Mouse (Mus musculus) layer of hippocampus, adult 2 months (tissue): Measurements from ENCODE around the gene Ddx31. TPM values are rescaled to one million over a fixed set of nuclear protein-coding genes. Genes with fewer than 3 reads are reported as not detected.
A peak's percentile ranks its signal among the peaks of the same experiment; 100 is the strongest.

ENCODE experiments used
- DNase-seq, 2 experiments: peaks; one replicate each; pipeline ENCODE4 v3.0.0; 2022; ENCODE audit warnings: low spot score in 2 of 2
- H3K27ac ChIP-seq: fragments of 200-600 bp; 2 replicates; pipeline ENCODE4 v1.8.1; 2022
- H3K4me3 ChIP-seq: fragments of 200-600 bp; 2 replicates; pipeline ENCODE4 v1.8.1; 2022; ENCODE audit warnings: mild to moderate bottlenecking
- CTCF ChIP-seq: fragments of 200-600 bp; conservative IDR thresholded peaks from 2 replicates; pipeline ENCODE4 v1.8.1; 2022; ENCODE audit warnings: antibody characterized with exemption, mild to moderate bottlenecking, moderate library complexity
- total RNA-seq, 2 experiments: library from RNA; stranded (reverse); gene quantifications; 2 replicates each; pipeline ENCODE4 v1.2.3; 2021

The Ddx31 gene
- total RNA-seq, 2 experiments from 2014 or later, result 8.7 to 9.4 TPM

DNA sequence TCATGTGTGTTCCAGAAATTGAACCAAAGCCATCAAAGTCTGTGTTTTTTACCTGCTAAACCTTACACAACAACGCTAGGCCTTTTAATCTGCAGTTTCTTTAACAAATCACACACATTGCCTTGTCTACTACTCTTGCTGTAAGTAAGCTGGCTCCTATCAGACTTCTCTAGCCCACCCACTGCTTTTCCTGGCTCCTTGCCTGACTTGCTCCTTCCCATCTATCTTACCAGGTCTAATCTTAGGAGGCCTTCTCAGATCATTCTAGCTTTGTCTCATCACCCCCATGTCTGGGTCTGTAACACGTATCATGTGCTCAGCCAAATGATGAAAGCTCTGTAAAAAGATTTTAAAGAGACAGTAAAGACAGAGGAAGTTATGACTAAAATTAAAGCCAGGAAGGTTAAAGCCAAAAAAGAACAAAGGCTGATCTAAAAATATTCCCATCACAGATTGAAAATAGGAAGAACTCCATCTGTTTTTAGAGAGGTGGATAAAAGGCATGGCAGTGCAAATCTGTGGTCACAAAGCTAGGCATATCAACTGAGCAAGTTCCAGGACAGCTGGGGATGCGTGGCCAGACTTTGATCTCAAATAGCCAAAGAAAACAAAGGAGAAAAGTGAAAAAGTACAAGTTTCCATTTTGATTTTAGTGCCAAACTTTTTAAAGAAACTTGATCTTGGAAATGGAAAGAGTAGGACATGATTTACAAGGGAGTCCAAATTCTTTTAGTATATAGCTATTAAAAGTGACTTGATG lies 3.8 kb upstream of the Ddx31 start:
- peak overlapping the region; percentile 19; the same call in 1 of the 2 replicates for H3K27ac ChIP-seq
- TF ChIP-seq CTCF, result no peak
- DNase-seq, result no peak
- no peak overlapping the region; the same call in 1 of the 2 replicates for H3K4me3 ChIP-seq

DNA sequence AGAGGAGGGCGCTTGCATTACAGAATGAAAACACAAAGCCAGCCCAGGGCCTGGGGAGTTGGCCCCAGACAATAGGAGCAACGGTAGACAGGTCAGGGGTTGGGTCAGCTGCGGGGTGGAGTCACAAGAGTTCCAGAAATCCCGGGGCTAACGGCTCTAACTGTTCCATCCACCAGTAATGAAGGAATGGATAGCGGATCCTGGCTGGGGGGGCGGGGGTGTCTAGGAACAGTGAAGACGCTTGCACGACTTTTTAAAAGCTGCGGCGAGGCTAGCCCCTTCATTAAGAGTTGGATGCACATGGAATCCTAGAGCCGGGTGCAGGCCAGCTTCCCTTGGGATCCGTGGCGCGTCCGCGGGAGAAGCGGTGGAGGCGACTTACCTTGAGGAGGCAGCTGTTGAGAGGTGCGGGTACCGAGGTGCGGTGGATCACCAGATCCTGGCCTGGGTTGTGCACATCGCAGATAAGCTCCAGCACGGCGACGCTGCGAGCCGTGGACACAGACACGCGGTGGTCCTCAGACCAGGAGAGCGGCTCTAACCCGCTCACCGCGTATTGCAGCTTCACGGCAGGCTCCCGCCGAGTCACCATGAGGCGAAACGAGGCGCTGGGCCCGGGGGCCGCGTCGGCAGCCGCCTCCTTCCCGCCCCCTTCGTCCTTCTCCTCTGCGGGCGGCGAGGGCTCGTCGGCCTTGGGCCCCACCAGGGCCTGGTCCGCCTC lies 545 bp upstream of the Ddx31 start:
- DNase-seq, result peak in 1 of 2 experiments; percentile 20
- TF ChIP-seq CTCF, result no peak

DNA sequence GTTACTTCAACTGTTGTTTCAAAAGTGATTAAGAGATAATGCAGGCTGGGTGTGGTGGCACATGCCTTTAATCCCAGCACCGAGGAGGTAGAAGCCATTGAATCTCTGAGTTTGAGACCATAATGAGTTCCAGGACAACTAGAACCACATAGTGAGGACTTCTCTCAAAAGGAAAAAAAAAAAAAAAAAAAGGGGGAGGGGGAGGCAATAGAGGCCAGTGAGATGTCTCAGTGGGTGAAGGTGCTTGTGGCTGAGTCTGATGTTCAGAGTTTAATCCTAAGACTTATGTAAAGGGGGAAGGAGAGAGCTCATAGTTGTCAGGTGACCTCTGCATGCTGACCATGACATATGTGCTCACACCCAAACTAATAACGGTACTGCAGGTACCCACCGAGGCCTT lies 1.8 kb downstream of the Ddx31 start:
- Histone ChIP-seq H3K27ac (no peak overlapping the region), H3K4me3 (peak overlapping the region; percentile 97; the same call in 1 of the 2 replicates)
- no peak for DNase-seq
- no peak for TF ChIP-seq CTCF

More for the DNA sequence above, 545 bp upstream of the Ddx31 start:
- peak overlapping the region; percentile 97 for H3K4me3 ChIP-seq
- peak overlapping the region; percentile 97 for H3K27ac ChIP-seq

DNA sequence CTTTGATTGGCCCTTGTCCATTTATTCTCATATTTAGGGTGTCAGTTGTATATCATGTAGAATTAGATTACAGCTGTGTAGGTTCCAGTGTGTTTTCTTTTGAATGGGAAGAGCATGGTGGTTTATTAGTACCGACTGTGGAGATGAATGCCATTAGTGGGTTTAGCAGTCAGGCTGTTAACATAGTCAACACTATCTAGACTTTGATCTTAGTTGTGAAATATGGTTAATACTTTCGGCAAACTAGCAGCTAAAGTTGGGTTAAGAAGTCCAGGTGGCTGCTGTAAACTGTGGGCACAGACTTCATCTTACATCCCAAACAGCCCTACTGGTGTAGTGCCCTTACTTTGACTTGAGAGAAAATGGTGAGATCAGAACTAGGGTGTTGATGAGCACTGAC lies 8.7 kb downstream of the Ddx31 start:
- no peak for DNase-seq
- H3K27ac ChIP-seq, result no peak overlapping the region

DNA sequence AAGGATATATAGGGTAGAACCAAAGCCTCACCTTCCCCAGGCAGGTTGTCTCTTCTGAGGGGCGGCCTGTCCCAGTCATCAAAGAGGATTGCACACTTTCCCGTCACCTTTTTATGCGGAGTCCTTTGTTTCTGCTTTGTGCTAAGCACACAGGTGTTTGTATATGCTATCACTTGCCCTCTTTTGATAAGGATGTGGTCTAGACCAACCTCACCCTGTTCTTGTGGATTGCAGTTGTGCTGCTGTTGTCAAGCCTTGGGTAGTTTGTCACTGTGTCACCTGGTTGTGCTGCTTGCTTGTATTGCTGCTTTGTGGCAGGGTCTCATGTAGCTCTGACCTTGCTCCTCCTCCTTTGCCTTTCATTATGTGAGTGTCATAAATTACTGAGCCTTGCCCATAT lies 12.4 kb downstream of the Ddx31 start:
- Histone ChIP-seq H3K4me3 (no peak overlapping the region), H3K27ac (no peak overlapping the region)
- no peak for DNase-seq
- TF ChIP-seq CTCF, result no peak

More for the DNA sequence above, 8.7 kb downstream of the Ddx31 start:
- TF ChIP-seq CTCF, result no peak
- H3K4me3 ChIP-seq, result no peak overlapping the region

DNA sequence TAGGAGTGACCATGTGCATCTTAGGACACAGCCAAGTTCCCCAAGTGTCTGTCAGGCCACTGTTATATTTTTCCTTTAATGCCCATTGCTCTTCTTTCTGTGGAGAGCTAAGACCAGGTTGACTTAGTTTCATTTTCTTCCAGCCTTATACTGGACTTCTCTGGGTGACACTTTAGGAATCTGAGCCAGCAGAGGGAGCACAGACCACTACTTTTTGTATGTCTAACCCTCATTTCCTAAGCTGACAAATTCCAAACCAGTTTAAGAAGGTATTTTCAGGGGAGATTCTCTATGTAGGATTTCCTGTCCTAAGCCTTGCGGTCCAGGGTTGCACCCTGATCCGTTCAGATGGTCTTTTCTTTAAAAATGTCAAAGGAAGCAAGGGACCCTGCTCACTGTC lies 15.6 kb downstream of the Ddx31 start:
- TF ChIP-seq CTCF, result peak; percentile 53
- DNase-seq, result no peak
- H3K4me3 ChIP-seq, result no peak overlapping the region
- no peak overlapping the region for H3K27ac ChIP-seq

DNA sequence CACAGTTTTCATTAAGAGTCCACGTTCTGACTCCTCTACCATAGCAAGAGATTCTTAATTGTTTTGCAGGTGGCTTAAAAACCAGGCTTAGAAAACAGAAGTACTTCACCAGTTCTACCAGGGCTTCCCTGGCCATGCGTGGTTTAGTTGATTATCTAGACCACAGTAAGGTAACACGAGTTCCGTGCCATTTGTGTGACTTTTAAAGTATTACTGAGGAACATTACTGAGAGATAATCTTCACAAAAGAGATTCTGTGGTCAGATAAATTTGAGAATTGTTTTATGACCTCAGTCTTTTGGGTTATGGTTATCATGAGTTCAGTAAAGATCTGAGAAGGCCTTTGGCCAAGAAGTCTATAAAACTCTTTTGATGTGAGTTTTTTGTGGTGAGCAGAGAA lies 19.1 kb downstream of the Ddx31 start:
- DNase-seq, result no peak
- TF ChIP-seq CTCF, result no peak
- no peak overlapping the region for H3K4me3 ChIP-seq
- no peak overlapping the region for H3K27ac ChIP-seq

DNA sequence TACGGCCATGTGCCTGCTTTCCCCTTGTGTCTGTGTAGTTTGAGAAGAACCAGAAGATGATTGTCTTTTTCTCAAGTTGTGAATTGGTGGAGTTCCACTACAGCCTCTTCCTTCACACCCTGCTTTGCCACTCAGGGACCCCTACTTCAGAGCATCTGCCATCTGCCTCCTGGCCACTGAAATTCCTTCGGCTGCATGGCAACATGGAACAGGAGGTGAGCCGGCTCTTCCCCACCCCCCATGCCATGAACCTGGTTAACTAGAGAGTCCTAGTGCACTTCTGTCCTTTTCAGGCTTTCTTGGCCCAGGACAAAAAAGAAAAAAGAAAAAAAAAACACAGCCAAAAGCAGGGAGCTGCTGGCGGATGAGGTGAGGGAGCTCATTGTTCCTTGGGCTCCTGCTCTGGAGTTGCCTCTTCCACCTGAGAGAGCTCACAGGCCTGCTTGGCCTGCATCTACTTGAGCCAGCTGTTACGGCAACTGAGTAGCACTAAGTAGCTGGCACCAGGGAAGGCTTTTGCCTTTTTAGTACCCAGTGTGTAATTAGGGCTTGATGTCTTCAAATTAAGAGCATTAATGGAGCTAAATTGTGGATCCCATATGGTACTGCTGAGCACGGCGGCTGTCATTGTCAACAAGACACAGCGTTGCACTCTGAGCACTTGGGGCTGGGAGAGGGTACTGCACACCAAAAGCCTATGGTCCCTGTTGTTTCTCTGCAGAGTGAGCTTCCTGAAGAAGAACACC lies 20.6 kb downstream of the Ddx31 start:
- no peak for TF ChIP-seq CTCF
- no peak overlapping the region for H3K27ac ChIP-seq
- no peak overlapping the region for H3K4me3 ChIP-seq
- DNase-seq, result no peak

DNA sequence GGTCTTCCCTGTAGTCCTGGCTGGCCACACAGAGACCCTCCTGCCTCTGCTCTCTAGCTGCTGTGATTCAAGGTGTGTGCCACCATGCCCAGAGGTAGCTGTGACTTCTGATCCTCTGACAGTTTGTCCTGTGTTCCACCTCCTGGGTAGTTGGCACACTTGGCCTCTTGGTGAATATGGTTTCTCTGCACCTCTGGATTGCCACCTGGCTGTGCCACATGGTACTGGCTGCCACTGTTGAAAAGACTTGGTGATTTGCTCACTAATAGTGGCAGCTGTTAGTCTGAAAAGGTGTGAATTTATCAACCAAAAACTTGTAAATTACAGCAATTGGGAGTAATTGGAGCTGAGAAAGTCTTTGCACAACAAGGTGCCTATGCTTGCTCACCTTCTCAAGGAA lies 23.7 kb downstream of the Ddx31 start:
- no peak for DNase-seq
- Histone ChIP-seq H3K27ac (no peak overlapping the region), H3K4me3 (no peak overlapping the region)
- peak; percentile 40 for TF ChIP-seq CTCF

DNA sequence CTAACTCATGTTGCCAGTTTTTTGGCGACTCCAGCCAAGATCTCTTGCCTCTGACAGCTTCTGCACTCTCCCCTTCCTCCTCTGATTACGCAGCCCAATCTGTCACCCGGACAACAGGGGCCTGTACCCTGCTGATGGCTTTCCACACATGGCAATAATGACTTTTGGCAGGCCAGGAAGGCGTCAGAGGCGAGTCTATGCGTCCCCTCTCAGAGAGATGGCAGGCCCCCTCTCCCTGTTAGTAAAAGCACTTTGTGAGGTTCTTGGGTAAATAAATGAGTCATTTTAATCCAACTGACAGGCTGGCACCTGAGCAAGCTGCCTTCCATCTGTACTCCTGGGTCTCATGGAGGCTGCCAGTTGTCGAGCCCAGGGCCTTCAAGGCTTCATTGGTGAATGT lies 27.3 kb downstream of the Ddx31 start:
- TF ChIP-seq CTCF, result no peak
- H3K27ac ChIP-seq, result no peak overlapping the region
- H3K4me3 ChIP-seq, result no peak overlapping the region
- no peak for DNase-seq

DNA sequence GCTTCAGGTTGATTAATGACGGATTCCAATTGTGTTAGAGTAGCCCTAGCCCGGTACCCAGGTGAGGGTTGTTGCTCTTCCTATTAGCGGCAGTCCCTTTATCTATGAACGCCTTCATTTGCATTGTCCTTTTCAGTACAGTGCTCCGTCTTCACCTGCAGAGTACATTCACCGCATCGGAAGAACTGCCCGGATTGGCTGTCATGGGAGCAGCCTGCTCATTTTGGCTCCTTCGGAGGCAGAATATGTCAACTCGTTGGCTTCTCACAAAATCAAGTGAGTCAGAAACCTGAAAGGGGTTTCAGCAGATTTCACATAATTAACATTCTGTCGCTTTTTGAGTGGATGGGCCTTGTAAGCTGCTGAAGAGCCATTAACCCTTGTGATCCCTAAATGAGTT lies 35.3 kb downstream of the Ddx31 start:
- Histone ChIP-seq H3K27ac (no peak overlapping the region), H3K4me3 (no peak overlapping the region)
- DNase-seq, result no peak
- TF ChIP-seq CTCF, result no peak

DNA sequence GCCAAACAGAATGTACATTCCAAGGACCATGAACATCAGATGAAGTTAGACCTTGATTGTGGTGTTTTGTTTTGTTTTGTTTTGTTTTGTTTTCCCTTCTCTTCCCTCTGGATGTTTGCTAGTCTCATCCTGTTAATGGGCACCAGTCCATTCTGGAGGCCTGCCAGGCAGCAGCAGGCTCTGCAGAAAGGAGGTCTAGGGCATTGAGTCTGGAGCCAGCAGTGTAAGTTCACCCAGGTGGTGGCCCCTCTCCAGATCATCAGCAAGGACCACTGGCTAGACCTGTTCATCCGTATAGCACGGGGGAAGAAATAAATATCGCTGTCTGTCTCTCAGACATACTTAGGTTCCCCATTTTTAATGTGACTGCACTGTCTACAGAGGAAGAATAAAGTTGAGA lies 41.1 kb downstream of the Ddx31 start:
- Histone ChIP-seq H3K27ac (no peak overlapping the region), H3K4me3 (no peak overlapping the region)
- no peak for DNase-seq
- no peak for TF ChIP-seq CTCF

DNA sequence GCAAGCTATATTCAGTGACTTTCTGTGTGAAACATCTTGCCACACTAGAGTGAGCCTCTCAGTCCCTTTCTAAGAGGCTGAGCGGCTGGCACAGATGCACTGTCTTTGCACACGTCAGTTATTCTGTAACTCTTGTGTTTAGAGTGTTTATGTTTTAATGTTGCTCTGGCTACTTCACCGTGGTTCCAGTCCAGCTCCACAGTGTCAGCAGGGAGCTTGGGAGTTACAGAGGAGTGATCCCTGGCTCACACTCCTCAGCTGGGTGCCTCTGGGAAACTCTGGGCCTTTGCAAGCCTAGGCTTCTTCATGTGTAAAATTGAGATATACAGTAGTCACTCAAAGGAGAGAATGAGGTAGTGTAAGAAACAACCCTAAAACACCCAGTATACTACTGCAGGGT lies 41.8 kb downstream of the Ddx31 start:
- Histone ChIP-seq H3K27ac (no peak overlapping the region), H3K4me3 (no peak overlapping the region)
- no peak for DNase-seq
- no peak for TF ChIP-seq CTCF
